Mouse (Mus musculus) stomach, embryonic 16.5 days (tissue): ENCODE measurements around the gene Nceh1. TPM values are rescaled to one million over a fixed set of nuclear protein-coding genes. Genes with fewer than 3 reads are reported as not detected.

Source experiments
- ATAC-seq: fragments of 200-750 bp; cut with Nextera tagmentation; 2 replicates; pipeline ENCODE4 v1.8.0; 2017; ENCODE audit warnings: moderate number of reproducible peaks, moderate TSS enrichment; ENCODE audit not compliant: insufficient read depth, low FRiP score
- H3K27ac ChIP-seq: fragments of 300-500 bp; sonication (generic); 2 replicates; pipeline ENCODE4 v1.5.1; 2014; ENCODE audit warnings: low read length
- H3K27me3 ChIP-seq: fragments of 300-500 bp; sonication (generic); 2 replicates; pipeline ENCODE4 v1.6.1; 2014; ENCODE audit warnings: low read length, control low read depth, mixed read lengths; ENCODE audit not compliant: control insufficient read depth, insufficient read depth
- H3K36me3 ChIP-seq: fragments of 300-500 bp; sonication (generic); 2 replicates; pipeline ENCODE4 v1.6.1; 2014; ENCODE audit warnings: low read length; ENCODE audit not compliant: control insufficient read depth, insufficient read depth
- H3K4me1 ChIP-seq: fragments of 300-500 bp; sonication (generic); 2 replicates; pipeline ENCODE4 v1.6.1; 2014; ENCODE audit warnings: low read length, control low read depth, mixed read lengths; ENCODE audit not compliant: control insufficient read depth, insufficient read depth
- H3K4me2 ChIP-seq: fragments of 300-500 bp; sonication (generic); 2 replicates; pipeline ENCODE4 v1.6.1; 2014; ENCODE audit warnings: low read depth, low read length, mixed read lengths
- H3K4me3 ChIP-seq: fragments of 300-500 bp; sonication (generic); replicated peaks from 2 replicates; pipeline ENCODE4 v1.5.1; 2014; ENCODE audit warnings: mild to moderate bottlenecking, low read length
- H3K9ac ChIP-seq: fragments of 300-500 bp; sonication (generic); 2 replicates; pipeline ENCODE4 v1.6.1; 2014; ENCODE audit warnings: low read length
- H3K9me3 ChIP-seq: fragments of 300-500 bp; sonication (generic); replicated peaks from 2 replicates; pipeline ENCODE4 v1.6.1; 2016; ENCODE audit warnings: low read length, control low read depth; ENCODE audit not compliant: control insufficient read depth
- WGBS: fragments of 180-500 bp; shearing (Covaris S2); extraction: QIAGEN DNeasy Blood & Tissue Kit; methylation state at CpG from one replicate; pipeline ENCODE4 v1.1.7; 2014; 5-methylcytosine and 5-hydroxymethylcytosine counted together
- polyA plus RNA-seq: library from polyadenylated mRNA; unstranded; fragments of >200 nt; fragmentation: Nextera tagmentation; extraction: Ambion mirVana; gene quantifications from 2 replicates; pipeline ENCODE4 v1.2.1, GENCODE M21; 2015

Nceh1 gene
- polyA plus RNA-seq, 1 experiment from 2014 or later, result 8.6 TPM

GRCm38 (mm10) chr3:27155856-27156593 lies 26.7 kb upstream of the Nceh1 start:
- peaks cover 12% of the 10 kb centered on the region; the same call in 1 of the 2 replicates for H3K4me1 ChIP-seq
- no peak overlapping the region for H3K9ac ChIP-seq
- no peaks in the 10 kb centered on the region for H3K27me3 ChIP-seq
- H3K4me2 ChIP-seq, result no peak overlapping the region
- WGBS, result 53% methylated on average over 9 of the region's 9 CpGs
- no peaks in the 10 kb centered on the region for H3K36me3 ChIP-seq
- no peaks in the 10 kb centered on the region for H3K9me3 ChIP-seq
- peak overlapping the region; percentile 73 for H3K27ac ChIP-seq
- no peak for ATAC-seq
- H3K4me3 ChIP-seq, result no peak overlapping the region

GRCm38 (mm10) chr3:27156594-27156949 lies 26.2 kb upstream of the Nceh1 start:
- Histone ChIP-seq H3K4me1 (peaks cover 12% of the 10 kb centered on the region; the same call in 1 of the 2 replicates), H3K27ac (peak overlapping the region; percentile 64), H3K9me3 (no peaks in the 10 kb centered on the region), H3K4me2 (no peak overlapping the region), H3K9ac (no peak overlapping the region), H3K4me3 (no peak overlapping the region), H3K27me3 (no peaks in the 10 kb centered on the region), H3K36me3 (no peaks in the 10 kb centered on the region)
- WGBS, result 52% methylated on average over 3 of the region's 3 CpGs
- ATAC-seq, result no peak

- WGBS, result 44% methylated on average over 4 of the region's 4 CpGs
- Histone ChIP-seq H3K9ac (no peak overlapping the region), H3K9me3 (no peaks in the 10 kb centered on the region), H3K4me2 (no peak overlapping the region), H3K36me3 (no peaks in the 10 kb centered on the region), H3K4me3 (no peak overlapping the region), H3K27ac (no peak overlapping the region), H3K4me1 (peaks cover 3% of the 10 kb centered on the region; the same call in 1 of the 2 replicates), H3K27me3 (no peaks in the 10 kb centered on the region)
- no peak for ATAC-seq
Measured at GRCm38 (mm10) chr3:27158910-27159309, 23.9 kb upstream of the Nceh1 start.

- Histone ChIP-seq H3K4me1 (no peaks in the 10 kb centered on the region), H3K9me3 (no peaks in the 10 kb centered on the region), H3K9ac (no peak overlapping the region), H3K4me2 (no peak overlapping the region), H3K36me3 (no peaks in the 10 kb centered on the region), H3K4me3 (no peak overlapping the region), H3K27ac (no peak overlapping the region), H3K27me3 (no peaks in the 10 kb centered on the region)
- 82% methylated on average over 6 of the region's 6 CpGs for WGBS
- ATAC-seq, result no peak
Measured at GRCm38 (mm10) chr3:27161645-27162409, 20.9 kb upstream of the Nceh1 start.

GRCm38 (mm10) chr3:27162410-27162804 lies 20.4 kb upstream of the Nceh1 start:
- H3K27me3 ChIP-seq, result no peaks in the 10 kb centered on the region
- ATAC-seq, result no peak
- H3K9ac ChIP-seq, result no peak overlapping the region
- H3K9me3 ChIP-seq, result no peaks in the 10 kb centered on the region
- H3K27ac ChIP-seq, result no peak overlapping the region
- no peaks in the 10 kb centered on the region for H3K4me1 ChIP-seq
- H3K4me2 ChIP-seq, result no peak overlapping the region
- no peaks in the 10 kb centered on the region for H3K36me3 ChIP-seq
- no peak overlapping the region for H3K4me3 ChIP-seq
- WGBS, result 54% methylated on average over 2 of the region's 2 CpGs

GRCm38 (mm10) chr3:27165481-27166065 lies 17.2 kb upstream of the Nceh1 start:
- 79% methylated on average over 3 of the region's 3 CpGs for WGBS
- H3K9me3 ChIP-seq, result no peaks in the 10 kb centered on the region
- no peak overlapping the region for H3K27ac ChIP-seq
- ATAC-seq, result no peak
- no peak overlapping the region for H3K9ac ChIP-seq
- no peaks in the 10 kb centered on the region for H3K27me3 ChIP-seq
- H3K4me1 ChIP-seq, result no peaks in the 10 kb centered on the region
- no peak overlapping the region for H3K4me3 ChIP-seq
- H3K4me2 ChIP-seq, result no peak overlapping the region
- H3K36me3 ChIP-seq, result no peaks in the 10 kb centered on the region

- H3K4me3 ChIP-seq, result no peak overlapping the region
- 65% methylated on average over 1 of the region's 1 CpGs for WGBS
Measured at GRCm38 (mm10) chr3:27170257-27170656, 12.5 kb upstream of the Nceh1 start.

GRCm38 (mm10) chr3:27179711-27180110 lies 3.1 kb upstream of the Nceh1 start:
- no peak overlapping the region for H3K9ac ChIP-seq
- no peak for ATAC-seq
- no peak overlapping the region for H3K4me3 ChIP-seq
- WGBS, result 80% methylated on average over 8 of the region's 8 CpGs
- no peaks in the 10 kb centered on the region; the same call in 1 of the 2 replicates for H3K4me1 ChIP-seq
- no peaks in the 10 kb centered on the region for H3K9me3 ChIP-seq
- no peaks in the 10 kb centered on the region for H3K27me3 ChIP-seq
- H3K27ac ChIP-seq, result no peak overlapping the region
- no peak overlapping the region for H3K4me2 ChIP-seq
- H3K36me3 ChIP-seq, result no peaks in the 10 kb centered on the region

More at GRCm38 (mm10) chr3:27170257-27170656, 12.5 kb upstream of the Nceh1 start:
- ATAC-seq, result no peak
- no peak overlapping the region for H3K9ac ChIP-seq
- H3K27ac ChIP-seq, result no peak overlapping the region
- no peaks in the 10 kb centered on the region for H3K36me3 ChIP-seq
- no peaks in the 10 kb centered on the region for H3K27me3 ChIP-seq
- H3K4me1 ChIP-seq, result no peaks in the 10 kb centered on the region
- no peaks in the 10 kb centered on the region for H3K9me3 ChIP-seq
- no peak overlapping the region for H3K4me2 ChIP-seq

GRCm38 (mm10) chr3:27183601-27184175 lies 923 bp downstream of the Nceh1 start:
- ATAC-seq, result no peak

More at GRCm38 (mm10) chr3:27183601-27184175, 923 bp downstream of the Nceh1 start:
- H3K36me3 ChIP-seq, result no peaks in the 10 kb centered on the region
- H3K27ac ChIP-seq, result no peak overlapping the region
- peak overlapping the region; percentile 98 for H3K4me2 ChIP-seq
- H3K4me1 ChIP-seq, result peaks cover 5% of the 10 kb centered on the region; the same call in 1 of the 2 replicates
- no peaks in the 10 kb centered on the region for H3K27me3 ChIP-seq
- WGBS, result 12% methylated on average over 19 of the region's 19 CpGs
- H3K9me3 ChIP-seq, result no peaks in the 10 kb centered on the region
- H3K4me3 ChIP-seq, result peak overlapping the region; percentile 68
- H3K9ac ChIP-seq, result peak overlapping the region; percentile 80
